Mouse (Mus musculus) lung, postnatal 10 days (tissue): Measurements from ENCODE around the gene Elp4.

ENCODE experiments used
- DNase-seq: peaks from one replicate; pipeline ENCODE4 v3.0.0; 2021

The Elp4 gene

GRCm38 (mm10) chr2:105710511-105710910 is 193.9 kb downstream of the Elp4 start:
- DNase-seq: no peak

- DNase-seq: no peak
These were observed 195.2 kb downstream of the Elp4 start for GRCm38 (mm10) chr2:105709126-105709525.

GRCm38 (mm10) chr2:105705320-105705719 is 199.0 kb downstream of the Elp4 start:
- no peak for DNase-seq

GRCm38 (mm10) chr2:105702586-105702985 is 201.8 kb downstream of the Elp4 start:
- DNase-seq: no peak

- DNase-seq: no peak
These were observed 202.6 kb downstream of the Elp4 start for GRCm38 (mm10) chr2:105701781-105702180.

GRCm38 (mm10) chr2:105698631-105699030 is 205.7 kb downstream of the Elp4 start:
- DNase-seq: no peak

- DNase-seq: no peak
These were observed 206.6 kb downstream of the Elp4 start for GRCm38 (mm10) chr2:105697741-105698140.

- DNase-seq: no peak
These were observed 213.1 kb downstream of the Elp4 start for GRCm38 (mm10) chr2:105691296-105691695.

GRCm38 (mm10) chr2:105689771-105690639 is 214.4 kb downstream of the Elp4 start:
- DNase-seq: no peak

GRCm38 (mm10) chr2:105689304-105689770 is 215.0 kb downstream of the Elp4 start:
- DNase-seq: no peak

GRCm38 (mm10) chr2:105688436-105689303 is 215.7 kb downstream of the Elp4 start:
- DNase-seq: no peak

- DNase-seq: no peak
These were observed 216.4 kb downstream of the Elp4 start for GRCm38 (mm10) chr2:105688011-105688410.

- DNase-seq: no peak
These were observed 216.9 kb downstream of the Elp4 start for GRCm38 (mm10) chr2:105687317-105687991.

- no peak for DNase-seq
These were observed 217.7 kb downstream of the Elp4 start for GRCm38 (mm10) chr2:105686363-105687316.

GRCm38 (mm10) chr2:105685651-105686050 is 218.7 kb downstream of the Elp4 start:
- DNase-seq: no peak

- DNase-seq: no peak
These were observed 219.2 kb downstream of the Elp4 start for GRCm38 (mm10) chr2:105684991-105685650.

GRCm38 (mm10) chr2:105683771-105684410 is 220.5 kb downstream of the Elp4 start:
- DNase-seq: no peak

GRCm38 (mm10) chr2:105682634-105683351 is 221.6 kb downstream of the Elp4 start:
- no peak for DNase-seq

GRCm38 (mm10) chr2:105682011-105682501 is 222.3 kb downstream of the Elp4 start:
- no peak for DNase-seq
